Mouse (Mus musculus) retina, adult 2 months (tissue): Measurements from ENCODE around the gene Klra7.
"Not testable (repeated sequence)": the region's sequence is repeated elsewhere in the genome, so short reads cannot be mapped to it uniquely, and the experiment has no call there.

Source experiments
- DNase-seq: peaks from one replicate; pipeline ENCODE4 v3.0.0-alpha.2; 2012; ENCODE audit warnings: low read depth, low spot score

Gene Klra7

GRCm38 (mm10) chr6:130233222-130233621 lies at the start of gene Klra7:
TSS of gene Klra7 (minus strand) at chr6:130233322.
- DNase-seq: no peak

- DNase-seq: not testable (repeated sequence)
These were observed 48.7 kb upstream of the Klra7 start, which contains the start of gene Klra10 for GRCm38 (mm10) chr6:130281828-130282227. TSS of gene Klra10 (minus strand) at chr6:130281928.

GRCm38 (mm10) chr6:130255326-130255725 lies 22.2 kb upstream of the Klra7 start:
- no peak for DNase-seq

GRCm38 (mm10) chr6:130237536-130237935 lies 4.4 kb upstream of the Klra7 start:
- no peak for DNase-seq

- no peak for DNase-seq
These were observed 3.5 kb upstream of the Klra7 start for GRCm38 (mm10) chr6:130236635-130237034.

GRCm38 (mm10) chr6:130197453-130197852 lies 35.7 kb downstream of the Klra7 start:
- DNase-seq: not testable (repeated sequence)

GRCm38 (mm10) chr6:130193012-130193411 lies 40.1 kb downstream of the Klra7 start, which contains the start of gene Klra9:
TSS of gene Klra9 (minus strand) at chr6:130193112.
- not testable (repeated sequence) for DNase-seq
